Mouse (Mus musculus) liver, postnatal 0 days (tissue): ENCODE measurements around the gene Dicer1.

Experiments used
- CTCF ChIP-seq: sonication (generic); IDR thresholded peaks from 2 replicates; pipeline ENCODE4 v1.5.1; 2016; ENCODE audit warnings: antibody characterized with exemption, low read depth
- EP300 ChIP-seq: IDR thresholded peaks from 2 replicates; pipeline ENCODE4 v1.6.1; 2016; ENCODE audit warnings: antibody characterized with exemption, low read depth, mild to moderate bottlenecking

- TF ChIP-seq EP300 (no peak), CTCF (no peak)
Observed at GRCm38 (mm10) chr12:104793486-104793885, 41.7 kb upstream of the Dicer1 start.
